Mouse (Mus musculus): ENCODE data around the gene Cbx7. TPM values are rescaled to one million over a fixed set of nuclear protein-coding genes. Genes with fewer than 3 reads are reported as not detected.

The Cbx7 gene
- total RNA-seq, 1 experiment, result 171 TPM

DNA sequence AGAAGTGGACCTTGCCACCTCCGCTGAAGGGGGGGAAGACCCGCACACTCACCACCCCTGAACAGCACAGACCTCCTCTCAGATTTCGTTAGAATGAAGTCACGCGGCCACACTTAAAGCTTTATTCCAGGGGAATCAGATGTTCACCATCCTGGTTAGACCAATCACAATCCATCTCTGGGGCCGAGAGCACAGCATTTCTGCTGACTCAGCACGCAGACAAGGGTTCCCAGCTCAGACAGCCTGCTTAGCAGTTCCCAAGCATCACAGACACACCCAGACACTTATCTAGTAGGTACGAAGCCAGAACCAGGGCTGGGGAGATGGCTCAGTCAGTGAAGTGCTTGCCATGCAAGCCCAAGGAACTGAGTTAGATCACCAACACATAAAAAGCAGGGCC lies 15.3 kb upstream of the Cbx7 start:
- Histone ChIP-seq H3K4me3 (ENCODE audit: insufficient read depth in 1 of 2, low read depth in 1 of 2, low read length in 2 of 2, poor library complexity in 1 of 2, severe bottlenecking in 1 of 2) (no peak overlapping the region), H3K9me3 (ENCODE audit: control insufficient read depth, insufficient read depth, low read depth, low read length) (no peaks in the 10 kb centered on the region), H3K4me1 (ENCODE audit: control insufficient read depth in 2 of 2, insufficient read depth in 2 of 2, low read length in 2 of 2, poor library complexity in 1 of 2) (peaks cover 8 to 14% of the 10 kb centered on the region in 2 experiments; a peak in 3 of 4 replicates), H3K27ac (ENCODE audit: insufficient read depth, low read depth, low read length, poor library complexity, severe bottlenecking) (no peak overlapping the region), H3K9ac (ENCODE audit: insufficient read depth, low read depth, low read length, poor library complexity, severe bottlenecking) (no peak overlapping the region), H3K36me3 (ENCODE audit: control insufficient read depth, insufficient read depth, low read length, poor library complexity, severe bottlenecking) (no peaks in the 10 kb centered on the region)
- TF ChIP-seq MAFK (IDR thresholded peaks at IDR 0.05; ENCODE audit: insufficient read depth, low read depth, low read length) (peak; percentile 100), HCFC1 (IDR thresholded peaks at IDR 0.05; ENCODE audit: borderline replicate concordance, insufficient read depth, low read length) (no peak)
- DNase-seq (ENCODE audit: low read depth, low spot score), result no peak
- in situ Hi-C loops (cut with MboI; ENCODE audit: low sequenced_read_pairs in 2 of 2, unreplicated experiment in 2 of 2), result no loop called here

DNA sequence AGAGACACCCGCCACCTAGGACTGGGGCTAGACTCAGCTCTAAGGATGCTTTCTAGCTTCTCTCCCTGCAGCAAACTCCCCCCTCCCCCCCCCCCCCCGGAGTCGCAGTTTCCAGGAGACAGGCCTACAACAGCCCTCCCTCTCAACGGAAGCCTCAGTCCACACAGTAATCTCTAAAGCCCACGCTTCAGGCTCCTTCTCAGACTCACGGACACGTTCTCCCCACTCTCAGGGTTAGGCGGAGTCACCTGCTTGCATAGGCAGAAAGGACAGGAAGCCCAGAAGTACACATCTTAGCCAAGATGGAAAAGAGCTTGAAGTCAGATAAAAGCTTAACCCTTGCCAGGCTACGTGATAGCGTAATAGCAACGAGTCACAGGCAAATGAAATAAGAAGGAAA lies 14.6 kb upstream of the Cbx7 start:
- no peak overlapping the region for H3K4me3 ChIP-seq (ENCODE audit: insufficient read depth in 1 of 2, low read depth in 1 of 2, low read length in 2 of 2, poor library complexity in 1 of 2, severe bottlenecking in 1 of 2)
- TF ChIP-seq ZC3H11A (IDR thresholded peaks at IDR 0.05; ENCODE audit: borderline replicate concordance, low read depth, low read length) (no peak), ZNF384 (IDR thresholded peaks at IDR 0.05; ENCODE audit: low read depth, low read length) (no peak), MAFK (IDR thresholded peaks at IDR 0.05; ENCODE audit: insufficient read depth, low read depth, low read length) (no peak), CHD2 (IDR thresholded peaks at IDR 0.05; ENCODE audit: low read depth, low read length) (no peak), HCFC1 (IDR thresholded peaks at IDR 0.05; ENCODE audit: borderline replicate concordance, insufficient read depth, low read length) (no peak)
- H3K4me1 ChIP-seq (ENCODE audit: control insufficient read depth in 2 of 2, insufficient read depth in 2 of 2, low read length in 2 of 2, poor library complexity in 1 of 2), result peaks cover 8 to 14% of the 10 kb centered on the region in 2 experiments; a peak in 3 of 4 replicates
- H3K36me3 ChIP-seq (ENCODE audit: control insufficient read depth, insufficient read depth, low read length, poor library complexity, severe bottlenecking), result no peaks in the 10 kb centered on the region
- DNase-seq (ENCODE audit: low read depth, low spot score), result no peak
- H3K9ac ChIP-seq (ENCODE audit: insufficient read depth, low read depth, low read length, poor library complexity, severe bottlenecking), result no peak overlapping the region
- no peak overlapping the region for H3K27ac ChIP-seq (ENCODE audit: insufficient read depth, low read depth, low read length, poor library complexity, severe bottlenecking)
- no peaks in the 10 kb centered on the region for H3K9me3 ChIP-seq (ENCODE audit: control insufficient read depth, insufficient read depth, low read depth, low read length)
- in situ Hi-C loops (cut with MboI; ENCODE audit: low sequenced_read_pairs in 2 of 2, unreplicated experiment in 2 of 2), result no loop called here

DNA sequence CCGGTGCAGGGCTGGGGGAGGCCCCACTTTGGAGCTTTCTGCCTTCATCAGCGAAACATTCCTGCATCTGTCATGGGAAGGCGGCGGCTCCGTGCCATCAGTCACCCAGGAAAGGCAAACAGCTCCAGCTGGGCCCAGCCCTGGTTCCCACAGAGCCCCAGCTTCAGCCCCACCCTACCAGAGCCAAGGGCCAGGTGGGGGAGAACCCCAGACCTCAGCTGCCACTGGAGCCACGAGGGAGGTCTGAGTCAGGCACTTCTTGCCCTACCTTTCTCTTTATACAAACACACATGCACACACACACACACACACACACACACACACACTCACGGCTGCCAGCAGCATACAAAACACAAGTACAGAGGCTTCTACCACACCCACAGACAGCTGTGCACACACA lies 13.2 kb upstream of the Cbx7 start:
- in situ Hi-C loops (cut with MboI; ENCODE audit: low sequenced_read_pairs in 2 of 2, unreplicated experiment in 2 of 2), result no loop called here
- no peaks in the 10 kb centered on the region for H3K9me3 ChIP-seq (ENCODE audit: control insufficient read depth, insufficient read depth, low read depth, low read length)
- TF ChIP-seq ZNF384 (IDR thresholded peaks at IDR 0.05; ENCODE audit: low read depth, low read length) (no peak), HCFC1 (IDR thresholded peaks at IDR 0.05; ENCODE audit: borderline replicate concordance, insufficient read depth, low read length) (no peak), CHD2 (IDR thresholded peaks at IDR 0.05; ENCODE audit: low read depth, low read length) (no peak)
- H3K27ac ChIP-seq (ENCODE audit: insufficient read depth, low read depth, low read length, poor library complexity, severe bottlenecking), result no peak overlapping the region
- peaks cover 8 to 14% of the 10 kb centered on the region in 2 experiments; a peak in 3 of 4 replicates for H3K4me1 ChIP-seq (ENCODE audit: control insufficient read depth in 2 of 2, insufficient read depth in 2 of 2, low read length in 2 of 2, poor library complexity in 1 of 2)
- no peak for DNase-seq (ENCODE audit: low read depth, low spot score)
- no peaks in the 10 kb centered on the region for H3K36me3 ChIP-seq (ENCODE audit: control insufficient read depth, insufficient read depth, low read length, poor library complexity, severe bottlenecking)
- H3K9ac ChIP-seq (ENCODE audit: insufficient read depth, low read depth, low read length, poor library complexity, severe bottlenecking), result no peak overlapping the region
- no peak overlapping the region for H3K4me3 ChIP-seq (ENCODE audit: insufficient read depth in 1 of 2, low read depth in 1 of 2, low read length in 2 of 2, poor library complexity in 1 of 2, severe bottlenecking in 1 of 2)

DNA sequence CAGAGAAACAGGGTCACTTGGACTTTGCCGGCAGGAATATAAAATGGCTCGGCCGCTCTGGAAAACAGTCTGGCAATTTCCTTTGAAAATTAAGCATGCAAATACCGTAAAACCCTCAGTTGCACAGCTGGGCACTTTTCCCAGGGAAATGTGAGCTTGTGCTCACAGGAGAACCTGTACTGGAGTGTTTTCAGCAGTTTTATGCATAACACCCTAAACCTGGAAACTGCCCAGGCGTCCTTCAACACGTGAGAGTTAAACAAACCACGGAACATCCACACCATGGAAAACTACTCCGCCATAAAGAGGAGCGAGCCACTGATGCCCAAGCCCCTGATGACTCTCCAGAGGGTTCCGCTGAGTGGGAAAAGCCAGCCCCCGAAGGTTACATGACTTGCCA lies 9.8 kb upstream of the Cbx7 start:
- no peaks in the 10 kb centered on the region for H3K36me3 ChIP-seq (ENCODE audit: control insufficient read depth, insufficient read depth, low read length, poor library complexity, severe bottlenecking)
- H3K9me3 ChIP-seq (ENCODE audit: control insufficient read depth, insufficient read depth, low read depth, low read length), result no peaks in the 10 kb centered on the region
- no peak overlapping the region for H3K27ac ChIP-seq (ENCODE audit: insufficient read depth, low read depth, low read length, poor library complexity, severe bottlenecking)
- in situ Hi-C loops (cut with MboI; ENCODE audit: low sequenced_read_pairs in 2 of 2, unreplicated experiment in 2 of 2), result no loop called here
- peaks cover 4 to 9% of the 10 kb centered on the region in 2 experiments; a peak in 3 of 4 replicates for H3K4me1 ChIP-seq (ENCODE audit: control insufficient read depth in 2 of 2, insufficient read depth in 2 of 2, low read length in 2 of 2, poor library complexity in 1 of 2)
- peak overlapping the region; percentile 10; the same call in 1 of the 2 replicates for H3K9ac ChIP-seq (ENCODE audit: insufficient read depth, low read depth, low read length, poor library complexity, severe bottlenecking)
- TF ChIP-seq HCFC1 (IDR thresholded peaks at IDR 0.05; ENCODE audit: borderline replicate concordance, insufficient read depth, low read length) (no peak), ZC3H11A (IDR thresholded peaks at IDR 0.05; ENCODE audit: borderline replicate concordance, low read depth, low read length) (no peak), ZNF384 (IDR thresholded peaks at IDR 0.05; ENCODE audit: low read depth, low read length) (no peak), MAFK (IDR thresholded peaks at IDR 0.05; ENCODE audit: insufficient read depth, low read depth, low read length) (no peak), CHD2 (IDR thresholded peaks at IDR 0.05; ENCODE audit: low read depth, low read length) (no peak)
- DNase-seq (ENCODE audit: low read depth, low spot score), result no peak
- peak overlapping the region; percentile 17 to 36; a peak in 2 of 4 replicates for H3K4me3 ChIP-seq (ENCODE audit: insufficient read depth in 1 of 2, low read depth in 1 of 2, low read length in 2 of 2, poor library complexity in 1 of 2, severe bottlenecking in 1 of 2)

DNA sequence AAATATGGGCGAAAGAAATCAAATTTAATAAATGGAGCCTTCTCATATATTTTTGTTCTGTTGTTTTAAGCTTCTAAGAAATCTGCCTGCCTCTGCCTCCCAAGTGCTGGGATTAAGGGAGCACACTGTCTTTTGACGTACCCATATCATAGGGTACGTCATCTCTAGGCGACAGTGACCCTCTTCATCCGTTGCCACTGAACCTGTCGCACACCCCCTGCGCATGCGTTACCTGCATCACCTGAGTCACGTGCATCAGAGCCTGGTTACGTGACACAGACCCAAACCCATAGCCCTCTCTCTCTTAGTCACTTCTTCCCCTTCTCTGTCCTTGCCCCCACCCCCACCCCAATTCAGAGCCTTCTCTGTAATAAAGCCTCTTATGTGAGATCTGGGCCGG lies 1.3 kb upstream of the Cbx7 start:
- Histone ChIP-seq H3K27ac (ENCODE audit: insufficient read depth, low read depth, low read length, poor library complexity, severe bottlenecking) (no peak overlapping the region), H3K9ac (ENCODE audit: insufficient read depth, low read depth, low read length, poor library complexity, severe bottlenecking) (peak overlapping the region; percentile 22; the same call in 1 of the 2 replicates), H3K4me3 (ENCODE audit: insufficient read depth in 1 of 2, low read depth in 1 of 2, low read length in 2 of 2, poor library complexity in 1 of 2, severe bottlenecking in 1 of 2) (peak overlapping the region; percentile 36 to 43; a peak in 2 of 4 replicates), H3K36me3 (ENCODE audit: control insufficient read depth, insufficient read depth, low read length, poor library complexity, severe bottlenecking) (peaks cover 22% of the 10 kb centered on the region), H3K9me3 (ENCODE audit: control insufficient read depth, insufficient read depth, low read depth, low read length) (no peaks in the 10 kb centered on the region), H3K4me1 (ENCODE audit: control insufficient read depth in 2 of 2, insufficient read depth in 2 of 2, low read length in 2 of 2, poor library complexity in 1 of 2) (peaks cover 0 to 11% of the 10 kb centered on the region in 2 experiments; a peak in 3 of 4 replicates)
- no peak for TF ChIP-seq HCFC1 (IDR thresholded peaks at IDR 0.05; ENCODE audit: borderline replicate concordance, insufficient read depth, low read length)
- no peak for TF ChIP-seq MAFK (IDR thresholded peaks at IDR 0.05; ENCODE audit: insufficient read depth, low read depth, low read length)
- TF ChIP-seq ZNF384 (IDR thresholded peaks at IDR 0.05; ENCODE audit: low read depth, low read length), result no peak
- no peak for TF ChIP-seq ZC3H11A (IDR thresholded peaks at IDR 0.05; ENCODE audit: borderline replicate concordance, low read depth, low read length)
- TF ChIP-seq CHD2 (IDR thresholded peaks at IDR 0.05; ENCODE audit: low read depth, low read length), result no peak
- in situ Hi-C loops (cut with MboI; ENCODE audit: low sequenced_read_pairs in 2 of 2, unreplicated experiment in 2 of 2), result no loop called here
- DNase-seq (ENCODE audit: low read depth, low spot score), result no peak
